Mouse (Mus musculus): ENCODE results near the gene Ptges.

GRCm38 (mm10) chr2:30865426-30865825 lies 64.2 kb downstream of the Ptges start:
- no peak for TF ChIP-seq CTCF (IDR thresholded peaks at IDR 0.05; ENCODE audit: insufficient read depth, low read depth, low read length)
- TF ChIP-seq POLR2A (IDR thresholded peaks at IDR 0.05; ENCODE audit: insufficient read depth, low read depth, low read length): no peak

Measured in olfactory bulb, adult 2 months (tissue).